Mouse (Mus musculus): ENCODE measurements around the gene Aunip.

DNA sequence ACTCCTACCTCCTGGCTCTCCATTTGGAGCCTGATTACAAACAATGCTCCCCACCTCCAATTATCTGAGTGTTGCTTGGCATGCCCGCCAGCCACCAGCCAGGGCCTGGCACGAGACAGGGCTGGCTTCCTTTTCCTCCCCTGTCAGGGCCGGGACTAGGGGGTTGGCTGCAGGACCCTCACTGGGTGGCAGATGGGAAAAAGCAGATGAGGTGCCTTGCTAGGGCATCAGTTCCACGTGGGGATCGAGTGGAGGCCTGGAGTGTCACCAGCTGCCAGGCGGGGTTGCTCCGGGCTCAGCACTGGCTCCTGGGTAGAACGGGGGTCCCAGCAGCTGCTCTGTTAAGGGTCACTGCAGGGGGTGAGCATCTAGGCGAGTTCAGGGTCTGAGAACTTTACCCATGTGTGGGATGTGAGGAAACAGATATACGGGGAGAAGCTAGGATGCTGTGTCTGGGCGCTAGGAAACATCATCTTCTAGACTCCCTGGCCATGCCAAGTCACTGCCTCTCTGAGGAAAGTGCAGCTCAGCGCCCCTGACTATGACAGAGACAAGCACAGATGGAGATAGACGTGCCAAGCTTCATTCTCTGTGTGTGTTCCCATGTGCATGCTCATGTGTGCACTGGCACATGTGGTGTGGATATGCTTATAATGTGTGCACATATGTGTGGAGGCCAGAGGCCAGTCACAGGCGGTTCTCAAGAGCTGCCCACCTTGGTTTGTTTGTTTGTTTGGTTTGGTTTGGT lies 60.1 kb downstream of the Aunip start:
- TF ChIP-seq EP300 (IDR thresholded peaks at IDR 0.05; ENCODE audit: low read depth) (no peak), CTCF (IDR thresholded peaks at IDR 0.05; ENCODE audit: low read depth) (no peak)
